Mouse (Mus musculus) heart, embryonic 13.5 days (tissue): ENCODE measurements at regions not wholly inside any gene's neighbourhood (a gene's known extent, or its start where the extent isn't known, plus 50 kb on each side); places are given as distances from the start of the nearest gene placed in this dataset.

ENCODE experiments used
- ATAC-seq: fragments of 200-750 bp; cut with Nextera tagmentation; 2 replicates; pipeline ENCODE4 v1.8.0; 2017; ENCODE audit warnings: moderate TSS enrichment; ENCODE audit not compliant: insufficient number of reproducible peaks, low FRiP score, low TSS enrichment; ENCODE audit errors: extremely low read depth
- H3K27ac ChIP-seq: fragments of 300-500 bp; sonication (generic); replicated peaks from 2 replicates; pipeline ENCODE4 v1.5.1; 2015; ENCODE audit warnings: moderate library complexity, mild to moderate bottlenecking, inconsistent platforms
- H3K27me3 ChIP-seq: fragments of 300-500 bp; sonication (generic); replicated peaks from 2 replicates; pipeline ENCODE4 v1.6.1; 2015; ENCODE audit warnings: mild to moderate bottlenecking, inconsistent platforms
- H3K36me3 ChIP-seq: fragments of 300-500 bp; sonication (generic); 2 replicates; pipeline ENCODE4 v1.6.1; 2015; ENCODE audit warnings: mild to moderate bottlenecking, inconsistent platforms
- H3K4me1 ChIP-seq: fragments of 300-500 bp; sonication (generic); 2 replicates; pipeline ENCODE4 v1.6.1; 2015; ENCODE audit warnings: inconsistent platforms
- H3K4me2 ChIP-seq: fragments of 300-500 bp; sonication (generic); 2 replicates; pipeline ENCODE4 v1.6.1; 2015; ENCODE audit warnings: inconsistent platforms, mild to moderate bottlenecking, moderate library complexity
- H3K4me3 ChIP-seq: fragments of 300-500 bp; sonication (generic); 2 replicates; pipeline ENCODE4 v1.5.1; 2015; ENCODE audit warnings: moderate library complexity, mild to moderate bottlenecking, inconsistent platforms
- H3K9ac ChIP-seq: fragments of 300-500 bp; sonication (generic); 2 replicates; pipeline ENCODE4 v1.6.1; 2015; ENCODE audit warnings: inconsistent platforms, mild to moderate bottlenecking, moderate library complexity
- H3K9me3 ChIP-seq: fragments of 300-500 bp; sonication (generic); 2 replicates; pipeline ENCODE4 v1.6.1; 2016; ENCODE audit warnings: inconsistent platforms
- WGBS: fragments of 180-500 bp; shearing (Covaris S2); methylation state at CpG from one replicate; pipeline ENCODE4 v1.1.7; 2015; ENCODE audit warnings: mixed read lengths; 5-methylcytosine and 5-hydroxymethylcytosine counted together

GRCm38 (mm10) chr15:85661771-85662170, 73.0 kb upstream of the Ppara start:
- no peak for ATAC-seq
- 0 out of 2 replicates have a peak, but pooled peaks cover 7% of the 10 kb centered on the region for H3K36me3 ChIP-seq
- no peak overlapping the region for H3K27ac ChIP-seq
- H3K27me3 ChIP-seq, result peaks cover 69% of the 10 kb centered on the region
- peaks cover 10% of the 10 kb centered on the region for H3K4me1 ChIP-seq
- no peak overlapping the region for H3K9ac ChIP-seq
- no peaks in the 10 kb centered on the region for H3K9me3 ChIP-seq
- H3K4me3 ChIP-seq, result no peak overlapping the region
- H3K4me2 ChIP-seq, result no peak overlapping the region
- WGBS, result 90% methylated on average over 5 of the region's 5 CpGs

DNA sequence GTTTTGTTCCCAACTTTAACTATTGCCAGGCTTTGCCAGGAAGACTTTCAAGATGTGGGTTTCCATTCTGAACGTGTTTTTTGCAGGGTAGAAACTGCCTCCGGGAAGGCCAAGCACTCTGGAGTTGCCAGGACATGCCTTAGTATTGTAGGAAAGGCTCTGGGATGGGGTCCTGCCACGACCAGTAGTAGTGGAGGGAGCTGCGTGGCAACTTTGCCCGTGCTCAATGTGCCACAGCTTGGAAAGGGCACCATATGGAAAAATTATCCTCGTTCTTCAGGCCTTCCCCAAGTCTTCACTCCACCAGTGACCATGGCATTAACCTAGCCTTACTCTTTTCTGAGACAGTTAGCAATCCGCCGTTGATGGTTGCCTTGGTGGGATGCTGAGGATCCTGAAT, 72.5 kb upstream of the Ppara start:
- no peak for ATAC-seq
- Histone ChIP-seq H3K4me3 (no peak overlapping the region), H3K9me3 (no peaks in the 10 kb centered on the region), H3K27ac (no peak overlapping the region), H3K36me3 (0 out of 2 replicates have a peak, but pooled peaks cover 7% of the 10 kb centered on the region), H3K4me2 (no peak overlapping the region), H3K9ac (no peak overlapping the region), H3K4me1 (peaks cover 8% of the 10 kb centered on the region), H3K27me3 (peaks cover 71% of the 10 kb centered on the region)
- 79% methylated on average over 8 of the region's 8 CpGs for WGBS

- no peak for ATAC-seq
- H3K36me3 ChIP-seq, result 0 out of 2 replicates have a peak, but pooled peaks cover 7% of the 10 kb centered on the region
- H3K27ac ChIP-seq, result no peak overlapping the region
- no peak overlapping the region for H3K9ac ChIP-seq
- H3K4me1 ChIP-seq, result peaks cover 5% of the 10 kb centered on the region
- H3K4me2 ChIP-seq, result no peak overlapping the region
- H3K4me3 ChIP-seq, result no peak overlapping the region
- H3K27me3 ChIP-seq, result peaks cover 75% of the 10 kb centered on the region
- 78% methylated on average over 4 of the region's 4 CpGs for WGBS
- H3K9me3 ChIP-seq, result no peaks in the 10 kb centered on the region
Measured at GRCm38 (mm10) chr15:85662673-85663072, 72.1 kb upstream of the Ppara start.

DNA sequence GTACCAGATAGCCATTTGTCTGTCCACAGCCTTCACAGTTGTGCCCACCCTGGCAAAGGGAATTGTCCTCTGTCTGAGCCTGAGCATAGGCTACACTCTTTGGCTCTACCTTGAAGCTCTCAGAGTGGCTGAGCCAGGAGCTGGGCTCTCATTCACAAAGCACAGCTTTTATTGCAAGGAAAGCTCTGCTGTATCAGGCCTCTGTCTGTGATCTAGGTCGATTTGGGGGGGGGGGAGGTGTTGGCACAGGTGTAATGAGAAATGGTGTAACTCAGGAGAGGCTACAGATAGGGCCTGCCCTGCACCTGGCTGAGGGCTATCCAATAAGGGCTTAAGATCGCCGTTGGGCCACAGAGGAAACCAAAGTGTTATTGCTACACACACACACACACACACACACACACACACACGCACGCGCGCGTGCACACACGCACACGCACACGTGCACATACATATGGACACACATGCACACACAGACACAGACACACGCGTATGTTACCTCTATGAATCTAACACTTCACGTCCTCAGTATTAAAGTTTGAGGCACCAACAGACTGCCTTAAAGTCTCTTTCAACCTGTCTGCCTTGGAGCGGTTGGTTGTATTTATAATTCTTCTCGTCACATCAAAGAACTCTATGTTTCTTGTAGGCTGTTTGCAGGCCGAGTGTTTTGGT, 70.9 kb upstream of the Ppara start:
- WGBS, result 88% methylated on average over 17 of the region's 17 CpGs
- Histone ChIP-seq H3K4me2 (no peak overlapping the region), H3K9me3 (no peaks in the 10 kb centered on the region), H3K27ac (no peak overlapping the region), H3K36me3 (0 out of 2 replicates have a peak, but pooled peaks cover 7% of the 10 kb centered on the region), H3K9ac (no peak overlapping the region), H3K27me3 (peaks cover 82% of the 10 kb centered on the region), H3K4me1 (peaks cover 8% of the 10 kb centered on the region), H3K4me3 (no peak overlapping the region)
- no peak for ATAC-seq

- no peak for ATAC-seq
- H3K4me2 ChIP-seq, result no peak overlapping the region
- H3K9ac ChIP-seq, result no peak overlapping the region
- H3K9me3 ChIP-seq, result no peaks in the 10 kb centered on the region
- H3K27ac ChIP-seq, result no peak overlapping the region
- peaks cover 82% of the 10 kb centered on the region for H3K27me3 ChIP-seq
- no peak overlapping the region for H3K4me3 ChIP-seq
- H3K4me1 ChIP-seq, result peaks cover 13% of the 10 kb centered on the region
- H3K36me3 ChIP-seq, result 0 out of 2 replicates have a peak, but pooled peaks cover 7% of the 10 kb centered on the region
- WGBS, result 73% methylated on average over 10 of the region's 10 CpGs
Measured at GRCm38 (mm10) chr15:85664432-85664828, 70.4 kb upstream of the Ppara start.

- peaks cover 20% of the 10 kb centered on the region for H3K4me1 ChIP-seq
- WGBS, result 72% methylated on average over 12 of the region's 12 CpGs
- H3K27ac ChIP-seq, result no peak overlapping the region
- H3K36me3 ChIP-seq, result 0 out of 2 replicates have a peak, but pooled peaks cover 7% of the 10 kb centered on the region
- no peaks in the 10 kb centered on the region for H3K9me3 ChIP-seq
- H3K9ac ChIP-seq, result no peak overlapping the region
- peaks cover 79% of the 10 kb centered on the region for H3K27me3 ChIP-seq
- no peak overlapping the region for H3K4me2 ChIP-seq
- ATAC-seq, result no peak
- no peak overlapping the region for H3K4me3 ChIP-seq
Measured at GRCm38 (mm10) chr15:85665181-85665821, 69.5 kb upstream of the Ppara start.

- Histone ChIP-seq H3K4me2 (no peak overlapping the region), H3K36me3 (0 out of 2 replicates have a peak, but pooled peaks cover 1% of the 10 kb centered on the region), H3K27me3 (peaks cover 67% of the 10 kb centered on the region), H3K4me1 (peaks cover 16% of the 10 kb centered on the region), H3K9me3 (no peaks in the 10 kb centered on the region), H3K27ac (no peak overlapping the region), H3K4me3 (no peak overlapping the region), H3K9ac (no peak overlapping the region)
- ATAC-seq, result no peak
- WGBS, result 67% methylated on average over 9 of the region's 9 CpGs
Measured at GRCm38 (mm10) chr15:85666496-85666895, 68.3 kb upstream of the Ppara start.

GRCm38 (mm10) chr15:85667381-85667791, 67.4 kb upstream of the Ppara start:
- peaks cover 16% of the 10 kb centered on the region for H3K4me1 ChIP-seq
- H3K4me3 ChIP-seq, result no peak overlapping the region
- H3K4me2 ChIP-seq, result no peak overlapping the region
- no peaks in the 10 kb centered on the region for H3K9me3 ChIP-seq
- no peak overlapping the region for H3K27ac ChIP-seq
- H3K27me3 ChIP-seq, result peaks cover 59% of the 10 kb centered on the region
- 75% methylated on average over 12 of the region's 12 CpGs for WGBS
- no peaks in the 10 kb centered on the region for H3K36me3 ChIP-seq
- no peak overlapping the region for H3K9ac ChIP-seq
- ATAC-seq, result no peak

- Histone ChIP-seq H3K9ac (no peak overlapping the region), H3K4me2 (no peak overlapping the region), H3K27ac (no peak overlapping the region), H3K36me3 (no peaks in the 10 kb centered on the region), H3K9me3 (no peaks in the 10 kb centered on the region), H3K27me3 (peaks cover 60% of the 10 kb centered on the region), H3K4me3 (no peak overlapping the region), H3K4me1 (peaks cover 23% of the 10 kb centered on the region)
- 72% methylated on average over 7 of the region's 7 CpGs for WGBS
- ATAC-seq, result no peak
Measured at GRCm38 (mm10) chr15:85667906-85668590, 66.7 kb upstream of the Ppara start.

- H3K9me3 ChIP-seq, result no peaks in the 10 kb centered on the region
- peaks cover 60% of the 10 kb centered on the region for H3K27me3 ChIP-seq
- H3K4me1 ChIP-seq, result peaks cover 32% of the 10 kb centered on the region
- H3K4me3 ChIP-seq, result peak overlapping the region; percentile 89
- peak overlapping the region; percentile 98 for H3K9ac ChIP-seq
- 70% methylated on average over 9 of the region's 9 CpGs for WGBS
- peak overlapping the region; percentile 90 for H3K4me2 ChIP-seq
- ATAC-seq, result no peak
- peaks cover 6% of the 10 kb centered on the region; the same call in 1 of the 2 replicates for H3K36me3 ChIP-seq
- peak overlapping the region; percentile 93 for H3K27ac ChIP-seq
Measured at GRCm38 (mm10) chr15:85668871-85669651, 65.7 kb upstream of the Ppara start.
